Mouse (Mus musculus): ENCODE results near the gene Sell.
"Not testable (repeated sequence)": the region's sequence is repeated elsewhere in the genome, so short reads cannot be mapped to it uniquely, and the experiment has no call there.

The Sell gene

GRCm38 (mm10) chr1:164061925-164062324, at the start of gene Sell:
Sell (plus strand) TSS chr1:164061982.
- no peak for DNase-seq (ENCODE audit: low spot score in 2 of 2)

- DNase-seq (ENCODE audit: low spot score in 2 of 2) = no peak
Observed at GRCm38 (mm10) chr1:164014616-164015015, 47.2 kb upstream of the Sell start.

GRCm38 (mm10) chr1:164018221-164018896, 43.4 kb upstream of the Sell start:
- no peak for DNase-seq (ENCODE audit: low spot score in 2 of 2)

GRCm38 (mm10) chr1:164019789-164020188, 42.0 kb upstream of the Sell start:
- DNase-seq (ENCODE audit: low spot score in 2 of 2) = no peak

- DNase-seq (ENCODE audit: low spot score in 2 of 2) = not testable (repeated sequence)
Observed at GRCm38 (mm10) chr1:164020746-164021145, 41.0 kb upstream of the Sell start.

- not testable (repeated sequence) for DNase-seq (ENCODE audit: low spot score in 2 of 2)
Observed at GRCm38 (mm10) chr1:164022106-164022505, 39.7 kb upstream of the Sell start.

- DNase-seq (ENCODE audit: low spot score in 2 of 2) = no peak
Observed at GRCm38 (mm10) chr1:164025685-164026084, 36.1 kb upstream of the Sell start.

DNA sequence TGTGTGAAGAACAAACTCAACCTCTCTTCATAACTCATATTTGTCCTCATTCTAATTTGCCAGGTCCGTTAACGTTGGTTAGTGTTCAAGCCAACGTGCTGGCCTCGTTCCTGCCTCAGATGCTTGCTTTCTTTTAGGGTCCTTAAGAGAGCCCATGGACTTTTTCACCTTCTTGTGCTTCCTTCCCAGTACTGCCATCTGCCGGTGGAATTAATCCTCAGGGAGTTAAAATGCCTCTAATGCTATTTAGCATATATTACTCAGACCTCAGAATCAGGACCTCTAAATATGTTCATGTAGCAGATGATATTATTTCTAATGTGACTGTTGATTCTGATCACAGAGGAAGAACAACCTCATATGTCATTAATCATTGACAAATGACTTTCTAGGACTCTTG, 34.4 kb upstream of the Sell start:
- no peak for DNase-seq (ENCODE audit: low spot score in 2 of 2)

DNA sequence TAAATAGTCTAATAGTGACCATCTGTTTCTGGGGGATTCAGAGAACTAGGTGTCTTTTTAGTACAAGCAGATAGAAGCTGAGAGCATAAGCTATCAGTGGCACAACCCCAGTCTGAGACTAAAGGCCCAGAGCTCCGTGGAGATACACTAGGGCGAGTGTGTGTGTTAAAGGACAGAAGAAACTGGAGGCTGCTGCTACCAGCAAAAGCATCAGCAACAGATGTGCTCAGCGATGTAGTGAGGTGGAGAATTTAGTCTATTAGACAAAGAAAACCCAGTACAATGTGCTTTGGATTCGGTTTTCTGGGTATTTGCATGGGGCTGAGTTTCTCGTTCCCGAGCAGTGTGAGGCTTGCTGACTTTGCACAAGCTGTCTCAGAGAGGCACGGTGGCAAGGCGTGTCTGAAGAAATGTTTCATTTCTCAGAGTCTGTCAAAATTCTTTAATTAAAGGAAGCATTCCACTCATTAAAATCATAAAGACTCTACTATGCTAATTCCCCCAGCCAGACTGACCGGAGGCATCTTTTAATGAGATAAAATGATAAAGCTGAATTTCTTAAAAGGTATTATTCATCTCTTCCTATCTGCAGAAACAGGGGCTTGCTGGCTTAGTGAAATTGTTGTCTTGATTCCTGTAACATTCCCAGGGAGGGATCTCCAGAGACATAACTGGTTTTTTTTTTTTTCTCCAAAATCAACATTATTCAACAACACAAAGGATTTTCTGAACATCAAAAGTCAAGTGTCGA, 21.2 kb upstream of the Sell start:
- no peak for DNase-seq (ENCODE audit: low spot score in 2 of 2)

DNA sequence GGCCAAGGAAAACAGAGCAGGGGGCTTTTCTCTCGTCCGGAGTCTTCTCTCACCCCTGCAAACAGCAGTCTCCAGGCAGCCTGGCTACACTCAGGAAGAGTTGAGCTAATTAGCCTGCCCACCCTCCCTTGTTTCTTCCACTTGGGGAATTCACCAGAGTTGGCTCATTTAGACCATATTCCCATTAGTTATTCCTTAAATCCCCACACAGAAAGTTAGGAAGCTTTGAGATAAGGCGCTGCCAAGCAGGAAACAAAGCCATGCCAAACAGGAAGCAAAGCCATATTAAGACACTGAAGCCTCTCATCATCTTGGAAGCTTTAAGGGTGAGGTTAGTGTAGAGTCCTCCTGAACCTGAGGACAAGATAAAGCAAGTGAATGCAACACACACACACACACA, 18.2 kb upstream of the Sell start:
- peak; percentile 41 to 55 for DNase-seq (ENCODE audit: low spot score in 2 of 2)

DNA sequence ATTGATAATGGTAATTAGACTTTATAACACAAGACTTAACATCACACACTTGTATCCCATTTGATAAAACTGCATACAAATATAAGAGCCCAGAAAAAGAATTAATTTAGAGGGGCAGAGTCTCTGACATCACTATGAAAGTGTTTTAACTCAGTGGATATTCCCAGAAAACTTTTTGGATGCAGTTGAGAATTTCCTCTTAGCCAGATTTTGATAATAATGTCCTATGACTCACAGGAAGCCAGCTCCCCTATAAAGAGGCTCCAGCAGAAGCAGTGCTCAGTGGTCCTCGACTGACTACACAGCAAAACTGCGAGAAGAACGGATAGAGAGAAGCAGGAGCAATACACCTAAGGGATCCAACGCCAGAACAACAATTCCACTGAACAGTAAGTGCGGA, 13.8 kb upstream of the Sell start, which contains the start of gene Sele:
Gene Sele, plus strand, starts transcription at position 301 of the 400 bp plus-strand sequence.
- DNase-seq (ENCODE audit: low spot score in 2 of 2) = no peak

DNA sequence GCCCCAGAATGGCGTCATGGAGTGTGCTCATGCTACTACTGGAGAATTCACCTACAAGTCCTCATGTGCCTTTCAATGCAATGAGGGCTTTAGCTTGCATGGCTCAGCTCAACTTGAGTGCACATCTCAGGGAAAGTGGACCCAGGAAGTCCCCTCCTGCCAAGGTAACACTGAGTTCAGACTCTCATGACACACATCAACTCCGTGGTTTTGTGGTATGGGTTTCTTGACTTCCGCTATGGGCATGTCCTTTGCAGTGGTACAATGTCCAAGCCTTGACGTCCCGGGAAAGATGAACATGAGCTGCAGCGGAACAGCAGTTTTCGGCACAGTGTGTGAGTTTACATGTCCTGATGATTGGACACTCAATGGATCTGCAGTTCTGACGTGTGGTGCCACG, 8.2 kb upstream of the Sell start:
- no peak for DNase-seq (ENCODE audit: low spot score in 2 of 2)

DNA sequence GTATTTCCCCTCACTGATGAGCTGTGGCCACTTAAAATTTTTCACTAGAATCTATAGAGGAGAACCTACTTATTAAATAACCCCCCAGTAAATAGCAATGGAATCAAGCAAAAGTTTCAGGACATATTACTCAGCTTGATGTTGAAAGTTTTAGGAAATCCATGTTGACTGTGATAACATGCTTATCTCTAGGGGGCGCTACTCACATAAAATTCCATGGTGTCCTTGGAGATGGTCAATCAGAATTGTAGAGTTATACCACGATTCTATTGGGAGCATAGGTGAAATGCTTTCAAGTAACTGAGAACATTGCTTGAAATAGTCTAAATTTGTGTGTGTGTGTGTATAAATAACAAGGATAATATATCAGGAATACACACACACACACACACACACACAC, 7.0 kb upstream of the Sell start:
- no peak for DNase-seq (ENCODE audit: low spot score in 2 of 2)

DNA sequence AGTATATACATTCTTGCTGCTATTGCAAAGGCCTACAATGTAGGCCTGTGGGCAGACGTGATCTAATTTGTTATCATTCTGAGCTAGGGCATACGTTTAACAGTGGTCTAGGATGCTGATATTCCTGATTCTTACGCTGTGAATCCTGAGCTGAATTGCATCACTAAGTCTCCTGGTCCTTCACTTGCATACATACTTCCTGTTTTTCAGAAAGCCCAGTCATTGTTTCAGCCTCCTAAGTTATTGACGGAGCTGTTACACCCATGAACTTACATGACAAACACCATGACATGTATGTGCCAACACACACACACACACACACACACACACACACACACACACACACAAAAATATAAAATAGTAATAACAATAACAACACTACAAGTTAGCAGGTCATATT, 1.7 kb upstream of the Sell start:
- no peak for DNase-seq (ENCODE audit: low spot score in 2 of 2)

- peak in 1 of 2 experiments; percentile 5 for DNase-seq (ENCODE audit: low spot score in 2 of 2)
Observed at GRCm38 (mm10) chr1:164061278-164061677, 504 bp upstream of the Sell start.

- no peak for DNase-seq (ENCODE audit: low spot score in 2 of 2)
Observed at GRCm38 (mm10) chr1:164062856-164063255, 1.1 kb downstream of the Sell start.

DNA sequence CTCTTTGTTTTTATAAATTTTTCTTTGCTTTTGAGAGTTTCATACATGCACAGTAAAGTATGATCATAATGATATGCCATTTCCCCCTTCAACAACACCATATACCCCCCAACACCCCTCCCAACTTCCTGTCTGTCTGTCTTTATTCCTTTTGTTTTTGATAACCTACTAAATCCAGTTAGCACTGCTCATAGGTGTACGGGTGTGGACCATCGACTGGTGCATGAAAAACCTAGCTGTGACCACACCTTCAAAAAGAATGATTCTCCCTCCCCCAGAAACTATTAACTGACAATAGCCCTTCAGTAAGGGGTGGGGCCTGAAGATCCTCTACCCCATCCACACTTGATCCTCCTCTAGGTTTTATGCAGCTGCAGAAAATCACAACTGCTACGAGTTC, 2.0 kb downstream of the Sell start:
- no peak for DNase-seq (ENCODE audit: low spot score in 2 of 2)

DNA sequence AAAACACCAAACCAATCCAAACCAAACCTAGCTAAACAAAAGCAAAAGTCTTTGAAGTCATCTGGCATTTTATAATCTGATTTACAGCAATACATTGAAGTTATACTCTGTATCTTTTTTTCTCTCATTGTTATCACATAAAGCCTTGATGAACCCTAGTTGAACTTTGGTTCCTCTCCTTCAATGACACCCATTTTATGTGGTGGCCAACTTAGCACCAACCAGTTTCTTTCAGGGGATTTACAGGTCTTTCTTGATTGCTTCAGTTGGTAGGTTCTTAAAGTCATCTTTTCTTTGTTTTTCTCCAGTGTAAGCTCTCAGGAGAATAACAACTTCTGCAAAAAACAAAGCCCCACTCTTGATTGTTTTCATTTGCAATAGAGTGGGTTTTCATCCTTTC, 7.5 kb downstream of the Sell start:
- no peak for DNase-seq (ENCODE audit: low spot score in 2 of 2)

DNA sequence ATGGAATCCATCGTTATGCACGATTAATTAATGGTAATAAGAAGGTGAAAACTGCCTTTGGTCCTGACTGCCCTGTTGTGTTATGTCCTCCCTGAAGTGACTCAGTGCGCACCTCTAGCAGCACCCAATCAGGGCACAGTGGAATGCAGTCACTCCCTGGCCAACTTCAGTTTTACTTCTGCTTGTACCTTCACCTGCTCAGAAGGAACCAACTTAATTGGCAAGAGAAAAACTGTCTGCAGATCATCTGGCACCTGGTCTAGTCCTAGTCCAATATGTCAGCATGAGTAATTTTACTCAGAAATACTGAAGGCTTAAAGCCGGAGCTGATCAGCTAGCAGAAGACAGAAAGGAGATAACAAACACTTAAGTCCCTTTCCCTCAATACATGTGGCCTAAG, 8.7 kb downstream of the Sell start:
- DNase-seq (ENCODE audit: low spot score in 2 of 2) = no peak

GRCm38 (mm10) chr1:164071111-164071510, 9.3 kb downstream of the Sell start:
- DNase-seq (ENCODE audit: low spot score in 2 of 2) = no peak

- DNase-seq (ENCODE audit: low spot score in 2 of 2) = no peak
Observed at GRCm38 (mm10) chr1:164072001-164072400, 10.2 kb downstream of the Sell start.

GRCm38 (mm10) chr1:164073091-164073490, 11.3 kb downstream of the Sell start:
- DNase-seq (ENCODE audit: low spot score in 2 of 2) = no peak

DNA sequence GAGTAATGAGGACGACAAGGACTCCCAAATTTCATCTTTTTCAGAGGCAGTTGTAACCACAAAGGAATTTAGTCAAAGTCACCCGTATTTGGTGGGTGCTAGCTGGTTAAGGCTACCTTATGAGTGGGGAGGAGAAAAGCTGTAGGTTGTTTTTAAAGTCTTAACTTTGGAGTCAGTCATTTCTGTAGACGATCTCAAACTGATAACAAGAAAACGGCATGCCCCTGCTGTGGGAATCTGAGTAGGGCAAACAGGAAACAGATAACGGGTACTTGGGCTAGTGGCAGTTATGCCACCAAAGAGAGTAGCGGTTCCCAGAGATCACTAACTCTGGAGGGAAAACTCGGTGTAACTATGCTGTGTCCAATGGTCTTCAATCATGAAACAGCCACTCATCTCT, 12.0 kb downstream of the Sell start:
- no peak for DNase-seq (ENCODE audit: low spot score in 2 of 2)
